In the genomic region with DNA sequence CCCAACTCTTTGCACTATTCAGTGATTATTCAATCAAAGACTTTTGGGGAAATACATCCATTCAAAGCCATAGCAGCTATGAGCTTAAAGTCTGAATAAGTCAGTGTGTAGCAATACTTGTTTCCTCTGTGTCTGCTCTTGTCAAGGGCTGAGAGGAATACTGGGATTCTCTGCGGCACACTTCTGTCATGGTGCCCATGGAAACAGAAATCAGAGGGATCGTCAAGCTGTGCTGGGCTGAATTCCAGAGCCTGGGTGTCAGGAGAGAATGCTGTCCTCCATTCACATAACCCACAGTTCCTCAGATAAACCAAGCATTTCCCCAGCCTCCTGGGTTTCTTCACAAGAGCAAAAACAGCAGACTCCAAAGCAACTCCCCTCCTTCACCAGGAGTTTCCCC, we compare ENCODE assay signal across 9 mouse cellular contexts. TPM values are rescaled to one million over a fixed set of nuclear protein-coding genes. Genes with fewer than 3 reads are reported as not detected.
DNase-seq lines count a peak whose midpoint lies in the region; ATAC-seq lines count a peak whose summit lies in the region.
"Had no signal": no experiment of that assay in that cellular context is flagged by ENCODE, and none has a peak within 500 bp of the region (broad histone marks: within the 10 kb centered on the region; RNA-seq: fewer than 3 reads in every experiment).

No protein-coding gene starts in this region.

- 7% methylated on average over 2 of the region's 2 CpGs for WGBS in forebrain, embryonic 14.5 days
- WGBS in hindbrain, embryonic 16.5 days: 16% methylated on average over 2 of the region's 2 CpGs

- ATAC-seq in forebrain, embryonic 14.5 days: peak; percentile 49; the same call in 1 of the 2 replicates
- ATAC-seq in hindbrain, embryonic 16.5 days: peak; percentile 85
- ATAC-seq in granulocyte monocyte progenitor cell, adult 5-6 weeks (replicated peaks; ENCODE audit: poor library complexity, severe bottlenecking): no peak

- no peaks in the 10 kb centered on the region for H3K27me3 ChIP-seq in forebrain, embryonic 14.5 days (replicated peaks; ENCODE audit: control insufficient read depth, insufficient read depth, low read length)
- H3K27me3 ChIP-seq in hindbrain, embryonic 16.5 days (replicated peaks; ENCODE audit: control insufficient read depth, insufficient read depth, low read length): 0 out of 2 replicates have a peak, but pooled peaks cover 2% of the 10 kb centered on the region
- H3K27me3 ChIP-seq: liver, embryonic 13.5 days had no signal

- no peaks in the 10 kb centered on the region for H3K9me3 ChIP-seq in forebrain, embryonic 14.5 days (replicated peaks; ENCODE audit: control insufficient read depth, low read length)
- H3K9me3 ChIP-seq in hindbrain, embryonic 16.5 days (ENCODE audit: control insufficient read depth, low read length): no peaks in the 10 kb centered on the region
- H3K9me3 ChIP-seq: liver, embryonic 13.5 days had no signal

- DNase-seq in left cerebral cortex, adult 18-20 months (ENCODE audit: low spot score in 2 of 2): peak; percentile 56 to 67
- no peak for DNase-seq in left cerebral cortex, adult 11 months (ENCODE audit: low spot score)
- DNase-seq in forebrain, embryonic 14.5 days (ENCODE audit: low spot score): peak; percentile 89
- peak; percentile 54 to 73 for DNase-seq in lung, postnatal 4 days
- no peak for DNase-seq in B cell, adult 2 months
- DNase-seq in kidney, postnatal 36 days: no peak
- DNase-seq: liver, embryonic 13.5 days had no signal

- no peaks in the 10 kb centered on the region for H3K36me3 ChIP-seq in forebrain, embryonic 14.5 days (ENCODE audit: control insufficient read depth, insufficient read depth, low read length)
- no peaks in the 10 kb centered on the region for H3K36me3 ChIP-seq in hindbrain, embryonic 16.5 days (ENCODE audit: control insufficient read depth, insufficient read depth, low read length)
- H3K36me3 ChIP-seq: liver, embryonic 13.5 days had no signal

- peak overlapping the region; percentile 49; the same call in 1 of the 2 replicates for H3K27ac ChIP-seq in forebrain, embryonic 14.5 days (ENCODE audit: low read depth, low read length)
- H3K27ac ChIP-seq in hindbrain, embryonic 16.5 days (ENCODE audit: low read depth, low read length): no peak overlapping the region
- H3K27ac ChIP-seq: liver, embryonic 13.5 days had no signal

- H3K4me1 ChIP-seq in forebrain, embryonic 14.5 days (ENCODE audit: control insufficient read depth, insufficient read depth, low read length): peaks cover 31% of the 10 kb centered on the region
- H3K4me1 ChIP-seq in hindbrain, embryonic 16.5 days (ENCODE audit: control insufficient read depth, insufficient read depth, low read depth, low read length): peaks cover 22% of the 10 kb centered on the region

- H3K4me2 ChIP-seq in forebrain, embryonic 14.5 days (ENCODE audit: low read length): no peak overlapping the region
- H3K4me2 ChIP-seq in hindbrain, embryonic 16.5 days (ENCODE audit: low read length): no peak overlapping the region
- H3K4me2 ChIP-seq: liver, embryonic 13.5 days had no signal

- no peak overlapping the region for H3K9ac ChIP-seq in forebrain, embryonic 14.5 days (ENCODE audit: low read length)
- H3K9ac ChIP-seq in hindbrain, embryonic 16.5 days (ENCODE audit: low read depth, low read length): no peak overlapping the region
- H3K9ac ChIP-seq: liver, embryonic 13.5 days had no signal

- H3K4me3 ChIP-seq in forebrain, embryonic 14.5 days (ENCODE audit: low read depth, low read length): no peak overlapping the region
- no peak overlapping the region for H3K4me3 ChIP-seq in hindbrain, embryonic 16.5 days (ENCODE audit: low read length)
- H3K4me3 ChIP-seq: liver, embryonic 13.5 days had no signal

RNA-seq across cellular contexts. Expression of a gene that starts 58.6 kb away (rescaled TPM):
- 10 to 100 TPM; 12.6 to 14.6 TPM for total RNA-seq in left cerebral cortex, adult 18-20 months (2021)
- 16.5 and 17.9 TPM in 2 replicates for polyA plus RNA-seq in forebrain, embryonic 14.5 days (2014; fragmentation: Nextera tagmentation; extraction: Ambion mirVana)
- polyA plus RNA-seq in hindbrain, embryonic 16.5 days (2015; fragmentation: Nextera tagmentation; extraction: Ambion mirVana): 5.0 and 5.3 TPM in 2 replicates
- total RNA-seq in granulocyte monocyte progenitor cell, adult 5-6 weeks (2014; fragmentation: Nextera tagmentation): 50.5 and 62.5 TPM in 2 replicates
- total RNA-seq in granulocyte monocyte progenitor cell, adult 5-6 weeks (2017): 66.7 and 73.5 TPM in 2 replicates

Comparison
In these comparisons a context has a peak if more than half of its experiments do, and no peak if none do; other contexts are left out.
1. DNase-seq: peak in left cerebral cortex, adult 18-20 months (2 of 2), forebrain, embryonic 14.5 days (single experiment) and lung, postnatal 4 days (2 of 2); none in left cerebral cortex, adult 11 months (single experiment), B cell, adult 2 months (0 of 2) and kidney, postnatal 36 days (0 of 2).